Mouse (Mus musculus): ENCODE data around the gene Tbx3. TPM values are rescaled to one million over a fixed set of nuclear protein-coding genes. Genes with fewer than 3 reads are reported as not detected.

Gene Tbx3
- polyA plus RNA-seq, 1 experiment: 2.4 TPM

DNA sequence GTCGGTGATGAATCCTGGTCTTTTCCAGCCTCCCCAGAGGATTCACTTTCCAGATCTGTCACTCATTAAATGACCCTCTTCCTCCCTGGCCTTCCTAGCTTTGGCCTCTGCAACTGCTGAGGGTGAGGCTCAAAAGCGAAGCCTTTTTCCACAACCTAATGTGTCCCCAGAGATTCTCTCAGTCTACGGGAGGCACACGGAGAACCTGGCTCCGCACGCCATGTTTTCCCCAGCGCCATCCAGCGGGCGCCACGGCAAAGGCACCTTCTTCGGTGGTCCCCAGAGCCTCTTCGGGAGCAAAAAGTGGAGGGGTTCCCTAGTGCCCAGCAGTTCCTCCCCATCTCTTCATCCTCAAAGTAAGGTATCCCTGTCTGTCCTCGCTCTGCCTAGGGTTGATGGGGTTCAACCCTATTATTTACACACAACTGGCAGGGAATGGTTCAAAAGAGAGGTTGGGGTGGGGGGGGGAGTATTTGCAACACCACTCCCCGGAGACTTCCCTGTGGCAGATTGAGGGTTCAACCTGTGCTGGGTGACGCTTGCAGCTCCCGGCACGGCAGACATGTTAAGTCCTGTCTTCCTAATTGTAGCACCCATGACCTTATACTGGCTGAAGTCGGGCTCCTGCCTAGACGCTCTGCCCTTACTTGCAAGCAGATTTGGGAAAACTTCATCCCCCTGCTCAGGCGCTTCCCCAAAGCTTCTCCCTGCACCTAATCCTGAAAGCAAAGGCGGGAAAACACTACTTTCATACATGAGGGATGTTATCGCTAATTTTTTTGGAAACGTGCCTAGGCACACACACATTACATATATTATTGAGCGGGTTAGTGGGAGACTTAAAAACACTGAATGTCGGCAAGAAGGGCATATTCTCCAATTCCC is 9.7 kb upstream of the Tbx3 start:
- DNase-seq (ENCODE audit: extremely low spot score in 1 of 2, low spot score in 1 of 2): no peak

DNA sequence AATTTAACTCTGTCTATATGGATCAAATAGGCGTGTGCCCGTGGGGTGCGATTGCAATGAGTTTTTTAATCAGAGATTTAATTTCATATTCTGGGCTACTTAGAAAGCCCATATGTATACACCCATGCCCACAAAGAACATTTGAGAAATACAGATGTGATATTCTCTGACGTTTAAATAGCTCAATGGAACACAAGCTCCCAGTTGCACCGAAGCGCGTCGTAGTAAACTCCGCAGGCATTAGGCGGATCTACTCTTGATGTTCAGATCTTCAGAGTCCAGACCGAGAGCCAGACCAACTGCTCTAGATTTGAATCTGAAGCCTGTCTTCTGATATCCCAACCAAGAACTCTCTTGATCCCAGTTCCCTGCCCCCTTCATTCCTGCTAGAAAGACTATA is 9.0 kb upstream of the Tbx3 start:
- DNase-seq (ENCODE audit: extremely low spot score in 1 of 2, low spot score in 1 of 2): no peak

- DNase-seq (ENCODE audit: extremely low spot score in 1 of 2, low spot score in 1 of 2): no peak
Observed at GRCm38 (mm10) chr5:119662326-119662725, 8.1 kb upstream of the Tbx3 start.

DNA sequence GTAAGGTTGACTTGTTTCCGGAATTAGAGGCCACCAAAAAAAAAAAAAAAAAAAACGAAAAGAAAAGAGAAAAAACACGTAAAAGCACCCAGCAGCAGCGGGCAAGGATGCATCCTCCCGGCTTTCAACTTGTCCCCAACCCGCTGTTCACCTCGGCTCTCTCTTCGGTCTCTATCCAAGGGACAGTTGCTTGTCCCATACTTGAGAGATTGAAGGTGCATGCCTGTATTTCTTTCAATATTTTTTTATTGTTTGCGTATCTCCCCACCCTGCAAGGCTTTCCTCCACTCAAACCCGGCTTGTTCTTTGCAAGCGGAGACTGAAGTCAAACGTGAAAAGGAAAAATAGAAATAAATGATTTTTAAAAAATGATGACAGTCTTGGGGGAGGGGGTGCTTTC is 7.7 kb upstream of the Tbx3 start:
- DNase-seq (ENCODE audit: extremely low spot score in 1 of 2, low spot score in 1 of 2): no peak

- no peak for DNase-seq (ENCODE audit: extremely low spot score in 1 of 2, low spot score in 1 of 2)
Observed at GRCm38 (mm10) chr5:119663241-119663640, 7.2 kb upstream of the Tbx3 start.

DNA sequence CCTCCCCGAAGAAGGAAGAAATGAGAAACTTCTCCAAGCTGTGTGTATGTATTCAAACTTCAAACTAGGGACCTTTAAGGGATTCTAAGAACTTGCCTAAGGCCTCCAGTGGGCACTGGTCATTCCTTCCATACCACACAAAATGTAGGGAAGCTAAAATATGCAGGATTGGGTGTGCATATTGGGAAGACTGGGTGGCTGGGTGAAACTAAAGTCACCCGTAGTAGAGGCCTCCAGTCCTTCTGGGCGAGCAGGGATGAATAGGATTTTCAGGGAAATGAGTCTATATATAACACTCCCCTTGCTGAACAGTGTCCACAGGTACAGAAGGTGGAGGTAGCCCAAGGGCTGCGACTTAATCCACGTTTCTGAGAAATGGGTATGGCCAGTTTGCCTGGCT is 6.7 kb upstream of the Tbx3 start:
- no peak for DNase-seq (ENCODE audit: extremely low spot score in 1 of 2, low spot score in 1 of 2)

GRCm38 (mm10) chr5:119665739-119666138 is 4.7 kb upstream of the Tbx3 start:
- no peak for DNase-seq (ENCODE audit: extremely low spot score in 1 of 2, low spot score in 1 of 2)

GRCm38 (mm10) chr5:119667356-119667940 is 3.0 kb upstream of the Tbx3 start:
- DNase-seq (ENCODE audit: extremely low spot score in 1 of 2, low spot score in 1 of 2): no peak

DNA sequence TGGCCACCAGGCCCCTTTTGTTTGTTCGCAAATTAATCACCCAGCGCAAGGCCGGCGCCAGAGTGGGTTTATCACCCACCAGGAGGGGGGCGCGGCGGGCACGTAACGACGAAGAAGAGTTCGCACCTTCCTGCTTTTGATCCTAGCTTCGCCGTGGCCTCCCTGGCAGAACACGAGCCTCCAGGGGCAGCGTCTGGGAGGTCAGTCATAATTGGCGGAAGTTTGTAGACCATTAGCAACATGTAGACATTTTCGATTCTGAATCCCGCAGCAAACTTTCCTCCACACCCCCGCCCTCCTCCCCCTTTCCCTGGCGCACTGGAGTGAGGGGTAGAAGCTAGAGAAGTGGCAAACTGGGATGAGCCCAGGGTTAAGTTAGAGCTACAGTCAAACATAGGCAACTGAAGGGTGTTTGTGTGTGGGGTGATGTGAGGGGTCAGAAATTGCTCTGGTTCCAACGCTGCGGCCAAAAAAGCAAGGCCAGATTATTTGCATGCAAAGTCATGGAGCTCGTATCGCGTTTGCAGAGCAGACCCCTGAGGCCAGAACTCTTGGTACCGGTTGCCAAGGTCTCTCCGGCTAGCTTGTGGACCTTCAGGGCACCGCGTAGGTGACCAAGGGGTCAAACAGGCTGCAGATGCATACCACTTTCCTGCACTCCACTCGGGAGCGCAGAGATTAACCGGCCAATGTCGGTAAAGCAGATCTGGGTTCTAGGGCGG is 2.1 kb upstream of the Tbx3 start:
- no peak for DNase-seq (ENCODE audit: extremely low spot score in 1 of 2, low spot score in 1 of 2)

GRCm38 (mm10) chr5:119668913-119669411 is 1.5 kb upstream of the Tbx3 start:
- no peak for DNase-seq (ENCODE audit: extremely low spot score in 1 of 2, low spot score in 1 of 2)

- DNase-seq (ENCODE audit: extremely low spot score in 1 of 2, low spot score in 1 of 2): no peak
Observed at GRCm38 (mm10) chr5:119669741-119670565, 516 bp upstream of the Tbx3 start.

- no peak for DNase-seq (ENCODE audit: extremely low spot score in 1 of 2, low spot score in 1 of 2)
Observed at GRCm38 (mm10) chr5:119671124-119671801, 794 bp downstream of the Tbx3 start.

DNA sequence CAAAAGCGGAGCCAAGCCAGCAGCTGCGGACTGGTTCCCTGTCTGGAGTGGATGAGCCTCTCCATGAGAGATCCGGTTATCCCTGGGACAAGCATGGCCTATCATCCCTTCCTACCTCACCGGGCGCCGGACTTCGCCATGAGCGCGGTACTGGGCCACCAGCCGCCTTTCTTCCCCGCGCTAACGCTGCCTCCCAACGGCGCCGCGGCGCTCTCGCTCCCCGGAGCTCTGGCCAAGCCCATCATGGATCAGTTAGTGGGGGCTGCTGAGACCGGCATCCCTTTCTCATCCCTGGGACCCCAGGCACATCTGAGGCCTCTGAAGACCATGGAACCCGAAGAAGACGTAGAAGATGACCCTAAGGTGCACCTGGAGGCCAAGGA is 1.5 kb downstream of the Tbx3 start:
- DNase-seq (ENCODE audit: extremely low spot score in 1 of 2, low spot score in 1 of 2): no peak

DNA sequence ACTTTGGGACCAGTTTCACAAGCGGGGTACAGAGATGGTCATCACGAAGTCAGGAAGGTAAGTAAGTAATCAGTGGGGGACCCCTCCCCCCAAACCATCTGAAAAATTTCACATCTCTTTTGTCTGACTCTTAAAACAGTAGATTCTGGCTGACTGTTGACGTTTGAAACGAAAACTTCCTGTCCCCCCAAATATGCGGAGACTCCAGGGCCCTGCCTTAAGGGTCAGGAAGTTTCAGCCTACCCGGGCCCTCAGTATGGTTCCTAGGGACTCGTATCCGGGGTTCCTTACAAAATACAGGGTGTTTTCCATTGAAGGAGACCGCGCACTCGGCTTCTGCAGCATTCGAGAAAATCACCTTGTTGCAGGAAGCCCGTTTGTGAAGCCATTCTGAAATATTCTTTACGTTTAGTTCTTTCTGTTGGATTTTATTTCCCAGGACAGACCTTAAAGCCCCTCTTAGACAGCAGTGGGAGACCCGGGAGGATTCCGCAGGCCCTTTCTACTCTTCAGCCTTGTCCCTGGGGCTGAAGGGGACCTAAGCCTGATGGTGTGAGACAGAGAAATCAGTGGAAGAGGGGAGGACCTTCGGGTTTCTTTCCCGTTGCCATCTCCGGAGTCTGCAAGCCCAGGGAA is 2.0 kb downstream of the Tbx3 start:
- DNase-seq (ENCODE audit: extremely low spot score in 1 of 2, low spot score in 1 of 2): no peak

GRCm38 (mm10) chr5:119672984-119673600 is 2.6 kb downstream of the Tbx3 start:
- DNase-seq (ENCODE audit: extremely low spot score in 1 of 2, low spot score in 1 of 2): no peak

GRCm38 (mm10) chr5:119673716-119674605 is 3.5 kb downstream of the Tbx3 start:
- DNase-seq (ENCODE audit: extremely low spot score in 1 of 2, low spot score in 1 of 2): no peak

DNA sequence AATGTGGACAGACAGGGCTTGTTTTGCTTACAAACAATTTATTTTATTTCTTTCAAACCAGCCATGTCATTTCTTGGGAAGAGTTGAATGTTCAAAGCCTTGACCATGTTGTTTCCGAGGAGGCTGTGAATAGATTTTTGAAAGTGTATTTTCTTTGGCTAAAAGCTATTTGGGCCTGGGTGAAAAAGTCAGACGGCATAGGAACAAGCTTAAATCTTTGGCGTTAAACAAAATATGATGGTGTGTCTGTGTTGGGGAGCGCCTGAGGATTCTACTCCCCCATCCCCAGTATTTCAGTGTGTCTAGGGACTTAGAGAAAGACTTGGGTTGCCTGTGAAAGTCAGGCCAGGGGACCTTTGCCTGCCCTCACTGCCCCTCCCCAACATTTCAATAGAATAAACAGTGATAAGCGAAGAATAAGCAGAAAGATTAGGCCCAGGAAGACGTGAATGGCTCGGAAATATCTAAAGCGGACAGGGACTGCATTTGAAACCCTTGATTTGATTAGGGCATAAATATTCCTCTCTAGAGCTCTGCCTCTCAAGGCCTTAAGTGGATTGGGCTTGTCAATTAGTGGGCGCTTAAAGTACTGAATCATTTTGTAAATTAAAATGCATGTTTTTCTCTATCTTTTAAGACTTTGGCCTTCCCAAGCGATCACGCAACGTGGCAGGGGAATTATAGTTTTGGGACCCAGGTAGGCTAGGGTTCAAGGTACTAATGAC is 4.3 kb downstream of the Tbx3 start:
- DNase-seq (ENCODE audit: extremely low spot score in 1 of 2, low spot score in 1 of 2): no peak

Data from frontal cortex, adult 2 months (tissue).